In genomic region chr17:80840896-80841295, GRCm38 (mm10) we compare ENCODE assay signal across 25 mouse cellular contexts.
DNase-seq lines count a peak whose midpoint lies in the region; ATAC-seq and TF ChIP-seq lines count a peak whose summit lies in the region.
"Had no signal": no experiment of that assay in that cellular context is flagged by ENCODE, and none has a peak within 500 bp of the region (broad histone marks: within the 10 kb centered on the region; RNA-seq: fewer than 3 reads in every experiment).

No protein-coding gene starts in this region.

- no peaks in the 10 kb centered on the region for H3K27me3 ChIP-seq in forebrain, embryonic 15.5 days
- no peaks in the 10 kb centered on the region for H3K27me3 ChIP-seq in forebrain, embryonic 10.5 days (ENCODE audit: poor library complexity, severe bottlenecking)
- H3K27me3 ChIP-seq in intestine, embryonic 16.5 days (replicated peaks; ENCODE audit: control insufficient read depth, insufficient read depth, low read length) = no peaks in the 10 kb centered on the region
- no peaks in the 10 kb centered on the region for H3K27me3 ChIP-seq in embryonic facial prominence, embryonic 10.5 days (replicated peaks; ENCODE audit: low read depth, poor library complexity, severe bottlenecking)
- H3K27me3 ChIP-seq: CH12.LX; embryonic facial prominence, embryonic 13.5 days; hindbrain, embryonic 12.5 days; hindbrain, embryonic 15.5 days had no signal

- no peaks in the 10 kb centered on the region for H3K36me3 ChIP-seq in forebrain, embryonic 15.5 days
- H3K36me3 ChIP-seq in forebrain, embryonic 10.5 days (replicated peaks) = no peaks in the 10 kb centered on the region
- no peaks in the 10 kb centered on the region for H3K36me3 ChIP-seq in intestine, embryonic 16.5 days (ENCODE audit: control insufficient read depth, insufficient read depth, low read length)
- no peaks in the 10 kb centered on the region for H3K36me3 ChIP-seq in embryonic facial prominence, embryonic 10.5 days (replicated peaks)
- H3K36me3 ChIP-seq: embryonic facial prominence, embryonic 13.5 days; G1E; hindbrain, embryonic 12.5 days; hindbrain, embryonic 15.5 days had no signal

- no peak for DNase-seq in forebrain, embryonic 10.5 days (ENCODE audit: extremely low spot score, low spot score)
- DNase-seq in gastrocnemius, adult 2 months = no peak
- DNase-seq in gastrocnemius, postnatal 36 days = no peak
- peak; percentile 27 for DNase-seq in Muller cell, postnatal 12 days (ENCODE audit: inconsistent ontology term)
- no peak for DNase-seq in embryonic facial prominence, embryonic 10.5 days (ENCODE audit: low spot score)
- DNase-seq: adrenal gland, adult 8-10 months; adrenal gland, postnatal 25 days; B cell, adult 2 months; cerebellum, adult 18-20 months; cerebellum, adult 9-10 months; cerebellum, postnatal 14 days; gastrocnemius, postnatal 25 days; kidney, adult 11 months; kidney, adult 8-10 months had no signal

- H3K4me1 ChIP-seq in forebrain, embryonic 15.5 days = peaks cover 12% of the 10 kb centered on the region
- H3K4me1 ChIP-seq in forebrain, embryonic 10.5 days = peaks cover 5% of the 10 kb centered on the region
- peaks cover 8% of the 10 kb centered on the region for H3K4me1 ChIP-seq in cortical plate, adult 2 months (ENCODE audit: control insufficient read depth, insufficient read depth, low read length)
- no peaks in the 10 kb centered on the region for H3K4me1 ChIP-seq in intestine, embryonic 16.5 days (ENCODE audit: control insufficient read depth, insufficient read depth, low read length)
- H3K4me1 ChIP-seq in embryonic facial prominence, embryonic 10.5 days = no peaks in the 10 kb centered on the region
- H3K4me1 ChIP-seq: embryonic facial prominence, embryonic 13.5 days; hindbrain, embryonic 12.5 days; hindbrain, embryonic 15.5 days had no signal

- no peak overlapping the region for H3K4me3 ChIP-seq in forebrain, embryonic 15.5 days
- no peak overlapping the region for H3K4me3 ChIP-seq in forebrain, embryonic 10.5 days
- no peak overlapping the region for H3K4me3 ChIP-seq in gastrocnemius, adult 2 months
- H3K4me3 ChIP-seq in cortical plate, adult 2 months (ENCODE audit: insufficient read depth, low read length) = no peak overlapping the region
- no peak overlapping the region for H3K4me3 ChIP-seq in intestine, embryonic 16.5 days (ENCODE audit: low read length)
- no peak overlapping the region for H3K4me3 ChIP-seq in embryonic facial prominence, embryonic 10.5 days
- H3K4me3 ChIP-seq: embryonic facial prominence, embryonic 13.5 days; erythroblast, embryonic 14.5 days; hindbrain, embryonic 12.5 days; hindbrain, embryonic 15.5 days had no signal

- no peak overlapping the region for H3K9ac ChIP-seq in forebrain, embryonic 15.5 days (replicated peaks)
- no peak overlapping the region for H3K9ac ChIP-seq in intestine, embryonic 16.5 days (ENCODE audit: low read depth, low read length)
- H3K9ac ChIP-seq: embryonic facial prominence, embryonic 13.5 days; hindbrain, embryonic 12.5 days; hindbrain, embryonic 15.5 days had no signal

- TF ChIP-seq CTCF in gastrocnemius, adult 2 months (IDR thresholded peaks at IDR 0.05) = no peak
- TF ChIP-seq CTCF in cortical plate, adult 2 months (IDR thresholded peaks at IDR 0.05; ENCODE audit: extremely low read depth, insufficient read depth, low read length) = no peak

- no peaks in the 10 kb centered on the region for H3K9me3 ChIP-seq in forebrain, embryonic 15.5 days
- no peaks in the 10 kb centered on the region for H3K9me3 ChIP-seq in forebrain, embryonic 10.5 days
- H3K9me3 ChIP-seq in intestine, embryonic 16.5 days (ENCODE audit: control insufficient read depth, low read length) = no peaks in the 10 kb centered on the region
- no peaks in the 10 kb centered on the region for H3K9me3 ChIP-seq in embryonic facial prominence, embryonic 10.5 days
- H3K9me3 ChIP-seq: embryonic facial prominence, embryonic 13.5 days; hindbrain, embryonic 12.5 days; hindbrain, embryonic 15.5 days had no signal

- TF ChIP-seq POLR2A in cortical plate, adult 2 months (IDR thresholded peaks at IDR 0.05; ENCODE audit: extremely low read depth, insufficient read depth, low read length) = no peak

- H3K27ac ChIP-seq in forebrain, embryonic 15.5 days (replicated peaks) = peak overlapping the region; percentile 40; the same call in 1 of the 2 replicates
- no peak overlapping the region for H3K27ac ChIP-seq in forebrain, embryonic 10.5 days
- H3K27ac ChIP-seq in gastrocnemius, adult 2 months = peak overlapping the region; percentile 20; the same call in 1 of the 2 replicates
- peak overlapping the region; percentile 59; the same call in 1 of the 2 replicates for H3K27ac ChIP-seq in cortical plate, adult 2 months (ENCODE audit: insufficient read depth, low read length)
- H3K27ac ChIP-seq in intestine, embryonic 16.5 days (ENCODE audit: low read length) = no peak overlapping the region
- H3K27ac ChIP-seq in embryonic facial prominence, embryonic 10.5 days (replicated peaks) = no peak overlapping the region
- H3K27ac ChIP-seq: embryonic facial prominence, embryonic 13.5 days; hindbrain, embryonic 12.5 days; hindbrain, embryonic 15.5 days had no signal

- 60% methylated on average over 6 of the region's 6 CpGs for WGBS in forebrain, embryonic 15.5 days
- 92% methylated on average over 6 of the region's 6 CpGs for WGBS in forebrain, embryonic 10.5 days
- WGBS in intestine, embryonic 16.5 days = 86% methylated on average over 6 of the region's 6 CpGs
- 86% methylated on average over 6 of the region's 6 CpGs for WGBS in embryonic facial prominence, embryonic 10.5 days

- intact Hi-C loops in gastrocnemius, adult 2 months (cut with DNase I) = no loop called here
- intact Hi-C loops in gastrocnemius, postnatal 36 days (cut with DNase I) = no loop called here

- no peak overlapping the region for H3K4me2 ChIP-seq in forebrain, embryonic 15.5 days (replicated peaks)
- no peak overlapping the region for H3K4me2 ChIP-seq in intestine, embryonic 16.5 days (ENCODE audit: low read depth, low read length)
- H3K4me2 ChIP-seq: embryonic facial prominence, embryonic 13.5 days; heart, embryonic 11.5 days; hindbrain, embryonic 12.5 days; hindbrain, embryonic 15.5 days had no signal

- ATAC-seq in forebrain, embryonic 15.5 days (replicated peaks) = no peak
- ATAC-seq in intestine, embryonic 16.5 days = no peak
- ATAC-seq: activated CD4-positive, CD25-positive, alpha-beta regulatory T cell, adult 4 months had no signal

Comparison
In these comparisons a context has a peak if more than half of its experiments do, and no peak if none do; other contexts are left out.
1. H3K27ac ChIP-seq: peak in forebrain, embryonic 15.5 days (single experiment), gastrocnemius, adult 2 months (single experiment) and cortical plate, adult 2 months (single experiment); none in forebrain, embryonic 10.5 days (single experiment), intestine, embryonic 16.5 days (single experiment) and embryonic facial prominence, embryonic 10.5 days (single experiment).